Mouse (Mus musculus) C2C12 (cell line): Measurements from ENCODE around the gene Aspg.

ENCODE experiments used
- CTCF ChIP-seq: IDR thresholded peaks from one replicate; pipeline ENCODE4 v1.5.1; 2011; ENCODE audit not compliant: control insufficient read depth, insufficient read depth, insufficient read length
- FOSL1 ChIP-seq: IDR thresholded peaks from one replicate; pipeline ENCODE4 v1.8.0; 2011; ENCODE audit warnings: mild to moderate bottlenecking, low read length; ENCODE audit not compliant: poor library complexity, insufficient read depth, severe bottlenecking
- MAX ChIP-seq: IDR thresholded peaks from one replicate; pipeline ENCODE4 v1.6.1; 2011; ENCODE audit warnings: mild to moderate bottlenecking, control low read depth
- MYOD1 ChIP-seq: IDR thresholded peaks from one replicate; pipeline ENCODE4 v1.6.1; 2011; ENCODE audit warnings: low read depth; ENCODE audit not compliant: control insufficient read depth, insufficient read length
- MYOG ChIP-seq: IDR thresholded peaks from one replicate; pipeline ENCODE4 v1.6.1; 2011; ENCODE audit not compliant: control insufficient read depth, insufficient read length; ENCODE audit errors: extremely low read depth
- USF1 ChIP-seq: IDR thresholded peaks from one replicate; pipeline ENCODE4 v1.6.1; 2011; ENCODE audit warnings: low read depth, mild to moderate bottlenecking, control low read depth, moderate library complexity

- no peak for TF ChIP-seq CTCF
- TF ChIP-seq MYOD1 = no peak
- TF ChIP-seq MYOG = no peak
- no peak for TF ChIP-seq USF1
- no peak for TF ChIP-seq MAX
- no peak for TF ChIP-seq FOSL1
These were observed 38.1 kb downstream of the Aspg start for GRCm38 (mm10) chr12:112144377-112145115.
